Mouse (Mus musculus): ENCODE results near the gene Tex29. TPM values are rescaled to one million over a fixed set of nuclear protein-coding genes. Genes with fewer than 3 reads are reported as not detected.
"Not testable (repeated sequence)": the region's sequence is repeated elsewhere in the genome, so short reads cannot be mapped to it uniquely, and the experiment has no call there.

The Tex29 gene
- polyA plus RNA-seq, 1 experiment from 2014 or later = not detected

DNA sequence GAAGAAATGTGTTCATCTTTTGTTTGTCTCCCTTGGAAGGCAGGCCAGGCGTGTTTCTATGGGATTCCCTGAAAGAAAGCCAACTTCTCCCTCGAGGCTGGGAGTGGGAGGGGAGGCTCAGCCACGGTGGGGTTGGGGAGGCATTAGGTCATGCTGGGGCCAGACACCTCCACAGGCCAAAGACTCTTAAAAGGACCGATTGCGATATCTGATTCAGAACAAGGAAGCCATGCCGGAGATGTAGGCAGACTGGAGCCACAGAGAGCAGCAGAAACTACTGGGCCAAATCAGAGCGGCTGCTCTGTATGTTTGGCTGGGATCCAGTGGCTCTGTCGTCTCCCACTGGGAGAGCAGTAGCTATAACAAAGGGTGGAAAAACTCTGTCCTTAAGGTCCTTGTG is 1.3 kb downstream of the Tex29 start:
- H3K4me2 ChIP-seq (ENCODE audit: low read depth) = no peak overlapping the region
- no peak overlapping the region for H3K4me3 ChIP-seq (ENCODE audit: low read depth, low read length)
- H3K9ac ChIP-seq (ENCODE audit: low read length) = no peak overlapping the region
- WGBS = 53% methylated on average over 8 of the region's 8 CpGs
- H3K4me1 ChIP-seq (ENCODE audit: control insufficient read depth, insufficient read depth, low read length) = 0 out of 2 replicates have a peak, but pooled peaks cover 3% of the 10 kb centered on the region
- no peak for ATAC-seq (ENCODE audit: insufficient read depth, low FRiP score, low TSS enrichment)
- no peak overlapping the region for H3K27ac ChIP-seq (ENCODE audit: low read depth, low read length)
- no peak for DNase-seq (ENCODE audit: low spot score)
- H3K27me3 ChIP-seq (ENCODE audit: control insufficient read depth, insufficient read depth, low read length) = no peaks in the 10 kb centered on the region
- no peaks in the 10 kb centered on the region for H3K36me3 ChIP-seq (ENCODE audit: control insufficient read depth, insufficient read depth, low read length)
- no peaks in the 10 kb centered on the region for H3K9me3 ChIP-seq (ENCODE audit: control insufficient read depth, low read length)

GRCm38 (mm10) chr8:11842757-11843156 is 2.5 kb downstream of the Tex29 start:
- Histone ChIP-seq H3K27ac (ENCODE audit: low read depth, low read length) (no peak overlapping the region), H3K4me2 (ENCODE audit: low read depth) (no peak overlapping the region), H3K36me3 (ENCODE audit: control insufficient read depth, insufficient read depth, low read length) (no peaks in the 10 kb centered on the region), H3K4me3 (ENCODE audit: low read depth, low read length) (no peak overlapping the region), H3K9me3 (ENCODE audit: control insufficient read depth, low read length) (no peaks in the 10 kb centered on the region), H3K27me3 (ENCODE audit: control insufficient read depth, insufficient read depth, low read length) (no peaks in the 10 kb centered on the region), H3K9ac (ENCODE audit: low read length) (no peak overlapping the region), H3K4me1 (ENCODE audit: control insufficient read depth, insufficient read depth, low read length) (0 out of 2 replicates have a peak, but pooled peaks cover 3% of the 10 kb centered on the region)
- ATAC-seq (ENCODE audit: insufficient read depth, low FRiP score, low TSS enrichment) (no peak), DNase-seq (ENCODE audit: low spot score) (no peak)
- WGBS = 84% methylated on average over 8 of the region's 8 CpGs

GRCm38 (mm10) chr8:11843677-11844315 is 3.5 kb downstream of the Tex29 start:
- no peaks in the 10 kb centered on the region for H3K9me3 ChIP-seq (ENCODE audit: control insufficient read depth, low read length)
- no peak for ATAC-seq (ENCODE audit: insufficient read depth, low FRiP score, low TSS enrichment)
- WGBS = 89% methylated on average over 13 of the region's 13 CpGs

DNA sequence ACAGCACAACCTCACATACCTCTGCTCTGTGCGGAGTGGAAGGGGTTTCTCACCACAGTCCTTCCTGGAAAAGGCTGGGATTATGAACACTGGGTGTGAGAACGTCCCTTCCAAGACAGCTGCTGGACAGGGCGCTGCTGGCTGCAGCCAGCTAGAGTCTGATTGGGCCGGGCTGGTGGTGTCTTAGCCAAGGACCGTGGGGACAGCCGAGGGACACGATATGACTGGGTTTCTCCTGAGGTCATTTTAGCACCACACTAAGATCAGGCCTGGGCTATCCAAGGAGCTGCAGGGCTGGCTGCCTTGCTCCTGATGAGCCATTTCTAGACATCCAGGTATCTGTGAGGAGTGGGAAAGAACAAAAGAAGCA is 4.0 kb downstream of the Tex29 start:
- no peaks in the 10 kb centered on the region for H3K27me3 ChIP-seq (ENCODE audit: control insufficient read depth, insufficient read depth, low read length)
- no peaks in the 10 kb centered on the region for H3K36me3 ChIP-seq (ENCODE audit: control insufficient read depth, insufficient read depth, low read length)
- H3K4me3 ChIP-seq (ENCODE audit: low read depth, low read length) = no peak overlapping the region
- no peaks in the 10 kb centered on the region for H3K9me3 ChIP-seq (ENCODE audit: control insufficient read depth, low read length)
- DNase-seq (ENCODE audit: low spot score) = no peak
- WGBS = 92% methylated on average over 7 of the region's 7 CpGs
- 0 out of 2 replicates have a peak, but pooled peaks cover 3% of the 10 kb centered on the region for H3K4me1 ChIP-seq (ENCODE audit: control insufficient read depth, insufficient read depth, low read length)
- no peak overlapping the region for H3K27ac ChIP-seq (ENCODE audit: low read depth, low read length)
- no peak overlapping the region for H3K9ac ChIP-seq (ENCODE audit: low read length)
- no peak for ATAC-seq (ENCODE audit: insufficient read depth, low FRiP score, low TSS enrichment)
- H3K4me2 ChIP-seq (ENCODE audit: low read depth) = no peak overlapping the region

More at GRCm38 (mm10) chr8:11843677-11844315, 3.5 kb downstream of the Tex29 start:
- DNase-seq (ENCODE audit: low spot score) = no peak
- no peak overlapping the region for H3K27ac ChIP-seq (ENCODE audit: low read depth, low read length)
- 0 out of 2 replicates have a peak, but pooled peaks cover 3% of the 10 kb centered on the region for H3K4me1 ChIP-seq (ENCODE audit: control insufficient read depth, insufficient read depth, low read length)
- no peak overlapping the region for H3K4me2 ChIP-seq (ENCODE audit: low read depth)
- H3K27me3 ChIP-seq (ENCODE audit: control insufficient read depth, insufficient read depth, low read length) = no peaks in the 10 kb centered on the region
- no peak overlapping the region for H3K4me3 ChIP-seq (ENCODE audit: low read depth, low read length)
- H3K36me3 ChIP-seq (ENCODE audit: control insufficient read depth, insufficient read depth, low read length) = no peaks in the 10 kb centered on the region
- H3K9ac ChIP-seq (ENCODE audit: low read length) = no peak overlapping the region

- no peaks in the 10 kb centered on the region for H3K36me3 ChIP-seq (ENCODE audit: control insufficient read depth, insufficient read depth, low read length)
- no peak overlapping the region for H3K4me3 ChIP-seq (ENCODE audit: low read depth, low read length)
- DNase-seq (ENCODE audit: low spot score) (no peak), ATAC-seq (ENCODE audit: insufficient read depth, low FRiP score, low TSS enrichment) (no peak)
- H3K27ac ChIP-seq (ENCODE audit: low read depth, low read length) = no peak overlapping the region
- no peaks in the 10 kb centered on the region for H3K4me1 ChIP-seq (ENCODE audit: control insufficient read depth, insufficient read depth, low read length)
- no peaks in the 10 kb centered on the region for H3K27me3 ChIP-seq (ENCODE audit: control insufficient read depth, insufficient read depth, low read length)
- 94% methylated on average over 6 of the region's 6 CpGs for WGBS
- no peak overlapping the region for H3K9ac ChIP-seq (ENCODE audit: low read length)
- no peaks in the 10 kb centered on the region for H3K9me3 ChIP-seq (ENCODE audit: control insufficient read depth, low read length)
- no peak overlapping the region for H3K4me2 ChIP-seq (ENCODE audit: low read depth)
These were observed 6.5 kb downstream of the Tex29 start for GRCm38 (mm10) chr8:11846807-11847206.

DNA sequence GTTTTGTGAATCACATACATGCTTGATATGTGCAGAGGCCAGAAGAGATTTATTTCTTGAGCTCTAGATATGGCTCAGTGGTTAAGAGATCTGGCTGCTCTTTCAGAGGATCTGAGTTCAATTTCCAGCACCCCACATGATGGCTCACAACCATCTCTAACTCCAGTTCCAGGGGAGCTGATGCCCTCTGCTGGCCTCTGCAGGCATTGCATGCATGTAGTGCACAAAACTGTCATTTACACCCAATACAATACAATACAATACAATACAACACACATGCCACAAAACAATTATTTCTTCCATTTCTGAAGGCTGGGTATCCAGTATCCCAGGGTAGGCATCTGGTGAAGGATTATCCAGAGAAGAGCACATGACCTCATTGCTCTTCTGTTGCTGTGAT is 27.6 kb downstream of the Tex29 start:
- no peak overlapping the region for H3K9ac ChIP-seq (ENCODE audit: low read length)
- H3K4me3 ChIP-seq (ENCODE audit: low read depth, low read length) = no peak overlapping the region
- no peak for ATAC-seq (ENCODE audit: insufficient read depth, low FRiP score, low TSS enrichment)
- H3K36me3 ChIP-seq (ENCODE audit: control insufficient read depth, insufficient read depth, low read length) = no peaks in the 10 kb centered on the region
- DNase-seq (ENCODE audit: low spot score) = no peak
- H3K4me2 ChIP-seq (ENCODE audit: low read depth) = no peak overlapping the region
- no peaks in the 10 kb centered on the region for H3K4me1 ChIP-seq (ENCODE audit: control insufficient read depth, insufficient read depth, low read length)
- no peaks in the 10 kb centered on the region for H3K27me3 ChIP-seq (ENCODE audit: control insufficient read depth, insufficient read depth, low read length)
- H3K9me3 ChIP-seq (ENCODE audit: control insufficient read depth, low read length) = 0 out of 2 replicates have a peak, but pooled peaks cover 2% of the 10 kb centered on the region
- no peak overlapping the region for H3K27ac ChIP-seq (ENCODE audit: low read depth, low read length)

GRCm38 (mm10) chr8:11874227-11874626 is 34.0 kb downstream of the Tex29 start:
- H3K27ac ChIP-seq (ENCODE audit: low read depth, low read length); H3K9me3 ChIP-seq (ENCODE audit: control insufficient read depth, low read length); H3K27me3 ChIP-seq (ENCODE audit: control insufficient read depth, insufficient read depth, low read length); H3K36me3 ChIP-seq (ENCODE audit: control insufficient read depth, insufficient read depth, low read length); H3K9ac ChIP-seq (ENCODE audit: low read length); ATAC-seq (ENCODE audit: insufficient read depth, low FRiP score, low TSS enrichment); H3K4me3 ChIP-seq (ENCODE audit: low read depth, low read length); DNase-seq (ENCODE audit: low spot score); H3K4me2 ChIP-seq (ENCODE audit: low read depth); H3K4me1 ChIP-seq (ENCODE audit: control insufficient read depth, insufficient read depth, low read length): not testable (repeated sequence)
- WGBS = 92% methylated on average over 6 of the region's 6 CpGs

- Histone ChIP-seq H3K9ac (ENCODE audit: low read length) (no peak overlapping the region), H3K4me2 (ENCODE audit: low read depth) (no peak overlapping the region), H3K27ac (ENCODE audit: low read depth, low read length) (no peak overlapping the region), H3K27me3 (ENCODE audit: control insufficient read depth, insufficient read depth, low read length) (no peaks in the 10 kb centered on the region), H3K9me3 (ENCODE audit: control insufficient read depth, low read length) (no peaks in the 10 kb centered on the region), H3K4me1 (ENCODE audit: control insufficient read depth, insufficient read depth, low read length) (peaks cover 13% of the 10 kb centered on the region), H3K36me3 (ENCODE audit: control insufficient read depth, insufficient read depth, low read length) (no peaks in the 10 kb centered on the region), H3K4me3 (ENCODE audit: low read depth, low read length) (no peak overlapping the region)
- no peak for ATAC-seq (ENCODE audit: insufficient read depth, low FRiP score, low TSS enrichment)
- 91% methylated on average over 3 of the region's 3 CpGs for WGBS
- DNase-seq (ENCODE audit: low spot score) = no peak
These were observed 44.4 kb downstream of the Tex29 start for GRCm38 (mm10) chr8:11884646-11885045.

DNA sequence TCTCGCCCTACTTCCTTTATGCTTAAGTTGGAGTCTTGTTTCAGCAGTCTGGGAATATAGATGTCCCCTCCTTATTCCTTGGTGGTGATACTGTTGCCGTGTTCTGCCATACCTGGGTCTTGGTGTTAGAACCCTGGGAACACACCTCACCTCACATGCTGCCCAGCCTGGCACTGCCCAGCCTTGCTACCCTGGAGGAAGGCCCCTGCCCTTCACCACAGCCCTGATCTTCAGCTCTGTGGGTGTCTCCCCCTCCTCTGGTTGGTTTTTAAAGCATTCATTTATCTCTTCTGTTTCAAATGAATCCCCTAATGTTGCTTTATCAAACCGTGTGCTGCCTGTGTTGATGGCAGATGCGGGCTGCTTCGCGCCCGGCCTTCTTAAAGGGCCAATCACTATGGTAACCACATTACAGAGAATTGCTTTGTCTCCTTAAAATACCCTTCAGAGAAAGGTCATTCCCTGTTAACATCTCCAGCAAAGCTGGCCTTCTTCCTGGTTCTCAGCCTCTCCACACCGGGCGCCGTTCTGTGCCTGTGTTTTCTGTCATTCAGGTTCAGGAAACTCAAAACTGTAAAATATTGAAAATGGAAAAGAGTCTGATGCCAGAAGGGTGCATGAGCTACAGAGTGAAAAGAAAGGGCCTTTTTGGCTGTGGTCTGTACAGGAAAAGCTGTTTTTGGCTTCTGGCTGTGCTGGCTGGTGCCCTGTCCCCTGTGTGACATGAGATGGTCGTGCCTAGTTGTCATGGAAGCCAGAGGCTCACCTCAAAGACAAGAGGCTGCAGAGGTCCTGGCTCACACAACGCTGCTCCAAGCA is 45.8 kb downstream of the Tex29 start:
- 47% methylated on average over 12 of the region's 12 CpGs for WGBS
- no peaks in the 10 kb centered on the region for H3K36me3 ChIP-seq (ENCODE audit: control insufficient read depth, insufficient read depth, low read length)
- DNase-seq (ENCODE audit: low spot score) = peak; percentile 56
- H3K4me3 ChIP-seq (ENCODE audit: low read depth, low read length) = no peak overlapping the region
- H3K4me1 ChIP-seq (ENCODE audit: control insufficient read depth, insufficient read depth, low read length) = peaks cover 13% of the 10 kb centered on the region
- H3K4me2 ChIP-seq (ENCODE audit: low read depth) = no peak overlapping the region
- no peaks in the 10 kb centered on the region for H3K9me3 ChIP-seq (ENCODE audit: control insufficient read depth, low read length)
- peak; percentile 70 for ATAC-seq (ENCODE audit: insufficient read depth, low FRiP score, low TSS enrichment)
- no peaks in the 10 kb centered on the region for H3K27me3 ChIP-seq (ENCODE audit: control insufficient read depth, insufficient read depth, low read length)
- peak overlapping the region; percentile 68 for H3K27ac ChIP-seq (ENCODE audit: low read depth, low read length)
- H3K9ac ChIP-seq (ENCODE audit: low read length) = peak overlapping the region; percentile 32; the same call in 1 of the 2 replicates

All from neural tube, embryonic 11.5 days (tissue).